Mouse (Mus musculus) liver, embryonic 13.5 days (tissue): ENCODE results near the gene Cwc22. TPM values are rescaled to one million over a fixed set of nuclear protein-coding genes. Genes with fewer than 3 reads are reported as not detected.

Experiments used
- ATAC-seq: fragments of 200-750 bp; cut with Nextera tagmentation; 2 replicates; pipeline ENCODE4 v1.8.0; 2017; ENCODE audit warnings: low read depth, mild to moderate bottlenecking, moderate number of reproducible peaks, moderate library complexity
- DNase-seq: peaks from one replicate; pipeline ENCODE4 v3.0.0; 2022
- H3K27ac ChIP-seq: fragments of 300-500 bp; sonication (generic); 2 replicates; pipeline ENCODE4 v1.5.1; 2015; ENCODE audit warnings: moderate library complexity, mild to moderate bottlenecking, inconsistent platforms
- H3K27me3 ChIP-seq: fragments of 300-500 bp; sonication (generic); 2 replicates; pipeline ENCODE4 v1.6.1; 2015; ENCODE audit warnings: mild to moderate bottlenecking, inconsistent platforms
- H3K36me3 ChIP-seq: fragments of 300-500 bp; sonication (generic); 2 replicates; pipeline ENCODE4 v1.6.1; 2015; ENCODE audit warnings: mild to moderate bottlenecking, inconsistent platforms
- H3K4me1 ChIP-seq: fragments of 300-500 bp; sonication (generic); replicated peaks from 2 replicates; pipeline ENCODE4 v1.6.1; 2015; ENCODE audit warnings: inconsistent platforms
- H3K4me2 ChIP-seq: fragments of 300-500 bp; sonication (generic); 2 replicates; pipeline ENCODE4 v1.6.1; 2015; ENCODE audit warnings: inconsistent platforms, mild to moderate bottlenecking, moderate library complexity
- H3K4me3 ChIP-seq: fragments of 300-500 bp; sonication (generic); replicated peaks from 2 replicates; pipeline ENCODE4 v1.5.1; 2015; ENCODE audit warnings: mild to moderate bottlenecking, inconsistent platforms
- H3K9ac ChIP-seq: fragments of 300-500 bp; sonication (generic); 2 replicates; pipeline ENCODE4 v1.6.1; 2015; ENCODE audit warnings: mild to moderate bottlenecking, inconsistent platforms
- H3K9me3 ChIP-seq: fragments of 300-500 bp; sonication (generic); replicated peaks from 2 replicates; pipeline ENCODE4 v1.6.1; 2016; ENCODE audit warnings: inconsistent platforms
- WGBS: fragments of 180-500 bp; shearing (Covaris S2); methylation state at CpG from one replicate; pipeline ENCODE4 v1.1.7; 2015; ENCODE audit not compliant: insufficient replicate concordance; 5-methylcytosine and 5-hydroxymethylcytosine counted together
- polyA plus RNA-seq: library from polyadenylated mRNA; unstranded; fragments of >200 nt; fragmentation: Nextera tagmentation; extraction: Ambion mirVana; gene quantifications from 2 replicates; pipeline ENCODE4 v1.2.1, GENCODE M21; 2015

Gene Cwc22
- polyA plus RNA-seq, 1 experiment from 2014 or later = 16.7 TPM

- H3K4me2 ChIP-seq = no peak overlapping the region
- no peak overlapping the region for H3K9ac ChIP-seq
- H3K4me3 ChIP-seq = no peak overlapping the region
- DNase-seq (no peak), ATAC-seq (no peak)
- no peaks in the 10 kb centered on the region for H3K4me1 ChIP-seq
- no peaks in the 10 kb centered on the region for H3K36me3 ChIP-seq
- no peak overlapping the region for H3K27ac ChIP-seq
- H3K27me3 ChIP-seq = no peaks in the 10 kb centered on the region
- WGBS = 65% methylated on average over 4 of the region's 4 CpGs
- H3K9me3 ChIP-seq = no peaks in the 10 kb centered on the region
These were observed 76.4 kb downstream of the Cwc22 start for GRCm38 (mm10) chr2:77869729-77870280.

DNA sequence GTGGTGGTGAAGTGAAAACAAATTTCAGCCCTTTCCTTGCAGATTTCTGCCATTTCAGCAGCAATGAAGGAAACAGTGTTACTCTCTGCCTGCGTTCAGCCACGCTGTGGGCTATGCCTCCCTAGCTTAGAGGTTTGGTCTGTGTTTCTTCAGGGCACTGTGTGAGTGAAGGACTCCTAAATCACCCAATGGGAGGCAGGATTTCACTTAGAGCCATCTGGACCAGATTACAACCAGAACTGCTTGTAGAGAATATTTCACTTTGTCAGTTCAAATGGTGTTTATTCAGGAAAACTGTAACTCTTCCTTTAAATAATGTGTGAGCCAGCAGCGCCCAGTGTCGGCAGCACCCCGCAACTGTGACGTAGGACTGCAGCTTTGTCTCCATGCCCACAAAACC lies 82.2 kb downstream of the Cwc22 start:
- ATAC-seq = no peak
- no peak for DNase-seq
- no peak overlapping the region for H3K4me3 ChIP-seq

DNA sequence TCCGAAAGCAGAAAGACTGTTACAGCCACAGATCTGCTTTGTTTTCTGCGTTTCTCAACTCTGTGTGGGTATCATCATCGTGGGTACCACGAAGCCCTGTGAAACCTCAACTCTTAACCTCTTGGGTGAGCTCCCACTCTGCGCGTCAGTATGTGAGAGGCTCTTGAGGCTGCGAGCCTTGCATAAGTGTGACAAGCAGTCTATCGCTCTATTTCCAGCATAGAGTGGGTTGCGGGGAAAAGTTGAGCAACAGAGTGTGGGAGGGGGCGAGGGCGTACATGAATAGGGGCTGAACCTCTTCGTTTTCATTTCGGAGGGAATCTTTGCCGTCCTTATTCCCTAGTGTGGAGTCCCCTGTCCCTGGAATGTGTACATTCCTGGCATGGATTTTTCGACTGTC lies 82.7 kb downstream of the Cwc22 start:
- Histone ChIP-seq H3K4me2 (no peak overlapping the region), H3K27ac (no peak overlapping the region), H3K27me3 (no peaks in the 10 kb centered on the region), H3K9me3 (no peaks in the 10 kb centered on the region), H3K36me3 (no peaks in the 10 kb centered on the region), H3K9ac (no peak overlapping the region), H3K4me3 (no peak overlapping the region), H3K4me1 (no peaks in the 10 kb centered on the region)
- ATAC-seq (no peak), DNase-seq (no peak)
- WGBS = 75% methylated on average over 15 of the region's 15 CpGs

More for the DNA sequence above, 82.2 kb downstream of the Cwc22 start:
- Histone ChIP-seq H3K36me3 (no peaks in the 10 kb centered on the region), H3K27me3 (no peaks in the 10 kb centered on the region), H3K4me2 (no peak overlapping the region), H3K4me1 (no peaks in the 10 kb centered on the region), H3K27ac (no peak overlapping the region), H3K9me3 (no peaks in the 10 kb centered on the region), H3K9ac (no peak overlapping the region)
- WGBS = 69% methylated on average over 6 of the region's 6 CpGs

DNA sequence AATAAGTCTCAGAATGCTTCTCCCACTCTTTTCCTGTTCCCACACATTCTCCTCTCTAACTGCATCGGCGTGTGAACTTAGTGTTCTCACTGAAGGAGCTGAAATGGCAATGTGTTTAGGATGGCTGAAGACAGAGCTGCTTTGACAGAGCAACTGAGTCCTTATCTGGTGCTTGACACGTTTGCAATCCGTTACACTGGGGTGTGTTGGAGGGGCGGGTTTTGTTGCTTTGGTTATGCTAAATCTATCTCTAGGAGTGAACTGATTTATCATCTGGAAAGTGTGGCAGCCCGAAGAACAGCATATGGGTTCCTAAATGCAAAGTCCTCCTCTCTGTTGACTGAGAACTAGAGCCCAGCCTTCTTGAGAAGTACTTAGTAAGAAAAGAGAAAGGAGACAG lies 104.7 kb downstream of the Cwc22 start:
- Histone ChIP-seq H3K9me3 (no peaks in the 10 kb centered on the region), H3K27me3 (no peaks in the 10 kb centered on the region), H3K9ac (no peak overlapping the region), H3K4me3 (no peak overlapping the region), H3K4me2 (no peak overlapping the region), H3K4me1 (no peaks in the 10 kb centered on the region), H3K27ac (no peak overlapping the region), H3K36me3 (no peaks in the 10 kb centered on the region)
- WGBS = 29% methylated on average over 6 of the region's 6 CpGs
- no peak for ATAC-seq
- DNase-seq = no peak

GRCm38 (mm10) chr2:77839587-77839986 lies 106.6 kb downstream of the Cwc22 start:
- H3K4me2 ChIP-seq = no peak overlapping the region
- no peak overlapping the region for H3K27ac ChIP-seq
- WGBS = 75% methylated on average over 17 of the region's 17 CpGs
- no peaks in the 10 kb centered on the region for H3K4me1 ChIP-seq
- no peak for DNase-seq
- H3K36me3 ChIP-seq = no peaks in the 10 kb centered on the region
- no peak overlapping the region for H3K9ac ChIP-seq
- no peak for ATAC-seq
- no peak overlapping the region for H3K4me3 ChIP-seq
- H3K27me3 ChIP-seq = no peaks in the 10 kb centered on the region
- no peaks in the 10 kb centered on the region for H3K9me3 ChIP-seq

DNA sequence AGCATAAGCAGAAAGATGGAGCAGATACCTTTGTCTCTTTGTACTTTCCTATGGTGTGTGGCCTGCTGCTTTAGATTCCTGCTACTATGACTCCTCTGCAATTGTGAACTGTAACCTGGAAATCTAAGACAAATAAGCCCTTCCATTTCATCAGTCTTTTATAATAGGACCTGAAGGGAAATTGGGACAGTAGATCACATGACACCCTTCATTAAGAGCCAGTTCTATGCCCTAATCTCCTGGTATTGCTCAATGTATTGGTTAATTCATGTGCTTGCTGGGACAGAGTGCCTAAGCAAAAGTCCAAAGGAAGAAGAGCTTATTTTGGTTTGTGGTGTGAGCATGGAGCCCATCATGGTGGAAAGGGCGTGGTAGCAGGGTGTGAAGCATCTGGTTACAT lies 107.5 kb downstream of the Cwc22 start:
- H3K27me3 ChIP-seq = no peaks in the 10 kb centered on the region
- DNase-seq (no peak), ATAC-seq (no peak)
- no peaks in the 10 kb centered on the region for H3K9me3 ChIP-seq
- H3K4me3 ChIP-seq = no peak overlapping the region
- H3K4me2 ChIP-seq = no peak overlapping the region
- no peak overlapping the region for H3K9ac ChIP-seq
- 50% methylated on average over 1 of the region's 1 CpGs for WGBS
- no peaks in the 10 kb centered on the region for H3K4me1 ChIP-seq
- H3K36me3 ChIP-seq = no peaks in the 10 kb centered on the region
- H3K27ac ChIP-seq = no peak overlapping the region

- Histone ChIP-seq H3K4me1 (no peaks in the 10 kb centered on the region), H3K9me3 (no peaks in the 10 kb centered on the region), H3K36me3 (no peaks in the 10 kb centered on the region), H3K27ac (no peak overlapping the region), H3K27me3 (no peaks in the 10 kb centered on the region), H3K9ac (no peak overlapping the region), H3K4me2 (no peak overlapping the region), H3K4me3 (no peak overlapping the region)
- DNase-seq (no peak), ATAC-seq (no peak)
- 36% methylated on average over 3 of the region's 3 CpGs for WGBS
These were observed 110.4 kb downstream of the Cwc22 start for GRCm38 (mm10) chr2:77835781-77836180.

Other genes starting within 250 kb of the Cwc22 start
- 3.1 and 4.6 TPM in 2 replicates for gene Zfp385b, start 126.7 kb downstream of the Cwc22 start, polyA plus RNA-seq